Mouse (Mus musculus) lung, embryonic 15.5 days (tissue): ENCODE results near the gene Cma1. TPM values are rescaled to one million over a fixed set of nuclear protein-coding genes. Genes with fewer than 3 reads are reported as not detected.
"Not testable (repeated sequence)": the region's sequence is repeated elsewhere in the genome, so short reads cannot be mapped to it uniquely, and the experiment has no call there.

Source experiments
- ATAC-seq: fragments of 200-750 bp; cut with Nextera tagmentation; 2 replicates; pipeline ENCODE4 v1.8.0; 2017; ENCODE audit warnings: moderate number of reproducible peaks, borderline replicate concordance; ENCODE audit not compliant: low FRiP score, low TSS enrichment; ENCODE audit errors: extremely low read depth
- H3K27ac ChIP-seq: fragments of 300-500 bp; sonication (generic); 2 replicates; pipeline ENCODE4 v1.5.1; 2015; ENCODE audit warnings: moderate library complexity, mild to moderate bottlenecking, inconsistent platforms
- H3K27me3 ChIP-seq: fragments of 300-500 bp; sonication (generic); 2 replicates; pipeline ENCODE4 v1.6.1; 2015; ENCODE audit warnings: inconsistent platforms
- H3K36me3 ChIP-seq: fragments of 300-500 bp; sonication (generic); 2 replicates; pipeline ENCODE4 v1.6.1; 2015; ENCODE audit warnings: inconsistent platforms
- H3K4me1 ChIP-seq: fragments of 300-500 bp; sonication (generic); 2 replicates; pipeline ENCODE4 v1.6.1; 2015; ENCODE audit warnings: inconsistent platforms
- H3K4me2 ChIP-seq: fragments of 300-500 bp; sonication (generic); 2 replicates; pipeline ENCODE4 v1.6.1; 2015; ENCODE audit warnings: inconsistent platforms, mild to moderate bottlenecking, moderate library complexity
- H3K4me3 ChIP-seq: fragments of 300-500 bp; sonication (generic); 2 replicates; pipeline ENCODE4 v1.5.1; 2015; ENCODE audit warnings: mild to moderate bottlenecking, inconsistent platforms
- H3K9ac ChIP-seq: fragments of 300-500 bp; sonication (generic); 2 replicates; pipeline ENCODE4 v1.6.1; 2015; ENCODE audit warnings: inconsistent platforms
- H3K9me3 ChIP-seq: fragments of 300-500 bp; sonication (generic); 2 replicates; pipeline ENCODE4 v1.6.1; 2016; ENCODE audit warnings: inconsistent platforms
- WGBS: fragments of 180-500 bp; shearing (Covaris S2); methylation state at CpG from one replicate; pipeline ENCODE4 v1.1.7; 2015; 5-methylcytosine and 5-hydroxymethylcytosine counted together
- polyA plus RNA-seq: library from polyadenylated mRNA; unstranded; fragments of >200 nt; fragmentation: Nextera tagmentation; extraction: Ambion mirVana; gene quantifications from 2 replicates; pipeline ENCODE4 v1.2.1, GENCODE M21; 2015

The Cma1 gene
- polyA plus RNA-seq: 4.3 and 5.9 TPM in 2 replicates

DNA sequence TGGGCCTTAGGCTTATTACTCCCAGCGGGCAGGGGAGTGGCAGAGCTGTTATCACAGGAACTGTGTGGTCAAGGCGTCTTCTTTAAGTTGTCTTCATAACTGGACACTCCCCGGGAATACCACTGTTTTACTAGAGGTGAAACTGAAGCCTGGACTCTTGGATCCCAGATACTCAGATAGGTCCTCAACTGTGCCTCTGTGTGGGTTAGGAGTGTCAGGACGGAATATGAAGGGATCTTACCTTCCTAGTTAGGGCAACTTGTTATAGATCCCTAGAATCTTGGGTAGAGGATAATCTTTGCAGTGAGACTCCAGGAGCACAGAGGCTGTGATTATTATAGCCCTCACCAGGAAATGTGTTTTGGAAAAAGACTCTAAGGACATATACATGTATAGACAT, at the start of gene Cma1:
Gene Cma1 (minus strand): TSS at position 101 of the 400 bp plus-strand sequence.
- no peak within 1 kb of the TSS for H3K4me3 ChIP-seq
- no peak for ATAC-seq
- no peak within 1 kb of the TSS for H3K27ac ChIP-seq
- H3K9ac ChIP-seq: no peak within 1 kb of the TSS
- no peaks in the 10 kb centered on the region for H3K9me3 ChIP-seq
- H3K36me3 ChIP-seq: no peaks in the 10 kb centered on the region
- WGBS: 73% methylated on average over 4 of the region's 4 CpGs
- H3K4me1 ChIP-seq: peaks cover 3% of the 10 kb centered on the region; the same call in 1 of the 2 replicates
- no peaks in the 10 kb centered on the region for H3K27me3 ChIP-seq
- H3K4me2 ChIP-seq: no peak within 1 kb of the TSS

GRCm38 (mm10) chr14:55987464-55987863, 43.0 kb upstream of the Cma1 start:
- H3K4me1 ChIP-seq, H3K36me3 ChIP-seq, H3K9me3 ChIP-seq, ATAC-seq, H3K27me3 ChIP-seq, H3K4me3 ChIP-seq, H3K4me2 ChIP-seq, H3K27ac ChIP-seq, H3K9ac ChIP-seq: not testable (repeated sequence)
- 39% methylated on average over 1 of the region's 3 CpGs for WGBS

- not testable (repeated sequence) for H3K9ac ChIP-seq, H3K4me1 ChIP-seq, H3K27ac ChIP-seq, H3K27me3 ChIP-seq, H3K36me3 ChIP-seq, ATAC-seq, H3K4me2 ChIP-seq, H3K4me3 ChIP-seq, H3K9me3 ChIP-seq
- 80% methylated on average over 2 of the region's 2 CpGs for WGBS
Observed at GRCm38 (mm10) chr14:55963900-55964299, 19.4 kb upstream of the Cma1 start.

DNA sequence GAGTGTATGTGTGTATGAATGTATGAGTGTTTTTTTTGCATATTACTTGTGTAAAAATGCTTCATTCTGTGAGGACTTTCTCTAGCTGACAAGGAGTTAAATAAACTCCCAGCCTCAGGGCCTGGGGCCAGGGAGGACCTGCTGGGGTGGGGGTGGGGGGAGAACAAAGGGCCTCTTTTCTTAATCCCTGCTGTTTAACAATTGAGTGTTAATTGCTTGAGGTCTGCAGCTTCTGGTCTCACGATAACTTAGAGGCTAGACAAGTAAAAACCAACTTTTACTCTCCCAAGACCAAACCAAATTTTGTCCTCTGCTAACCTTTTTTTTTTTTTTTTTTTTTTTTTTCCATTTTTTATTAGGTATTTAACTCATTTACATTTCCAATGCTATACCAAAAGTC, 18.8 kb upstream of the Cma1 start:
- Histone ChIP-seq H3K27me3 (no peaks in the 10 kb centered on the region), H3K9ac (no peak overlapping the region), H3K27ac (no peak overlapping the region), H3K4me2 (no peak overlapping the region), H3K4me1 (no peaks in the 10 kb centered on the region), H3K4me3 (no peak overlapping the region), H3K9me3 (no peaks in the 10 kb centered on the region), H3K36me3 (no peaks in the 10 kb centered on the region)
- WGBS: 8% methylated on average over 1 of the region's 1 CpGs
- no peak for ATAC-seq

DNA sequence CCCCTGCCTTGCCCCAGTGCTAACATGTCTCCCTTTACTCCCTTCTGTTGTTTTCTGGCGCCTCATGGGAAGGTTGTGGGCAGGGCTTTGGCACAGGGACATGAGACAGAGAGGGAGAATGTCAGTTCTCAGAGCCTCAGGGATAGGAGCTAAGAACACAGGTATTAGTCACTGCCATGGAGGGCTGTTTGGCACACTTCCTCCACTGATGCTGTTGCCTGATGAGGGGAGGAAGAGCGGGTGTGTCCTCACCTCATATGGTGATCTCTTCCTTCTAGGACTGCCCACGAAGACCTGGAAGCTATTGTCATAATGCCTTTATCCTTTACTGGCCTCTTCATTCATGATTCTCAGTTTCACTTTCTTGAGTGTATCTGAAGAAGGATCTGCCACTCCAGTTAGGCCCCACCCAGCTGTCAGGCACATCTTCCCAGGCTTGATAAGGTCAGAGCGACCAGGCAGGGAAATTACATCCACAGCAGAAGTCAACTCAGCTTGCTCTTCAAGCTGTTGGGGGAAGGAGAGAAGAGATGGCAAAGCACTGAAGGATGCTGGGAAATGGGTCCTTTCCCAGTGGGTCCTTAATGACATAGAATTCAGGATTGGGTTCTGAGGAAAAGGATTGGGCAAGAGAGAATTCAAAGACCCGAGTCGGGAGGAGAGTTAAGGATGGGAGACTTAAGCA, 6.0 kb upstream of the Cma1 start, which contains the start of gene Cma2:
Gene Cma2 (plus strand): TSS at position 635 of the 685 bp plus-strand sequence.
- Histone ChIP-seq H3K36me3 (no peaks in the 10 kb centered on the region), H3K4me1 (peaks cover 3% of the 10 kb centered on the region; the same call in 1 of the 2 replicates), H3K4me3 (no peak within 1 kb of the TSS), H3K27ac (no peak within 1 kb of the TSS), H3K4me2 (no peak within 1 kb of the TSS), H3K9me3 (no peaks in the 10 kb centered on the region), H3K9ac (no peak within 1 kb of the TSS), H3K27me3 (no peaks in the 10 kb centered on the region)
- ATAC-seq: no peak
- 71% methylated on average over 6 of the region's 6 CpGs for WGBS

GRCm38 (mm10) chr14:55946269-55946969, 1.9 kb upstream of the Cma1 start:
- Histone ChIP-seq H3K9me3 (no peaks in the 10 kb centered on the region), H3K36me3 (no peaks in the 10 kb centered on the region), H3K9ac (no peak overlapping the region), H3K27ac (no peak overlapping the region), H3K4me2 (no peak overlapping the region), H3K4me1 (peaks cover 3% of the 10 kb centered on the region; the same call in 1 of the 2 replicates), H3K27me3 (no peaks in the 10 kb centered on the region), H3K4me3 (no peak overlapping the region)
- ATAC-seq: peak; percentile 61; the same call in 1 of the 2 replicates
- 40% methylated on average over 2 of the region's 2 CpGs for WGBS

- Histone ChIP-seq H3K27me3 (no peaks in the 10 kb centered on the region), H3K4me2 (no peak overlapping the region), H3K4me1 (peaks cover 3% of the 10 kb centered on the region; the same call in 1 of the 2 replicates), H3K4me3 (no peak overlapping the region), H3K9me3 (no peaks in the 10 kb centered on the region), H3K36me3 (no peaks in the 10 kb centered on the region), H3K9ac (no peak overlapping the region), H3K27ac (no peak overlapping the region)
- 64% methylated on average over 11 of the region's 11 CpGs for WGBS
- ATAC-seq: no peak
Observed at GRCm38 (mm10) chr14:55943601-55944000, 874 bp downstream of the Cma1 start.

- no peak overlapping the region for H3K4me2 ChIP-seq
- ATAC-seq: no peak
- no peaks in the 10 kb centered on the region for H3K9me3 ChIP-seq
- H3K4me1 ChIP-seq: no peaks in the 10 kb centered on the region
- H3K9ac ChIP-seq: no peak overlapping the region
- no peak overlapping the region for H3K4me3 ChIP-seq
- H3K27ac ChIP-seq: no peak overlapping the region
- WGBS: 25% methylated on average over 7 of the region's 7 CpGs
- H3K36me3 ChIP-seq: no peaks in the 10 kb centered on the region
- no peaks in the 10 kb centered on the region for H3K27me3 ChIP-seq
Observed at GRCm38 (mm10) chr14:55940070-55940800, 4.2 kb downstream of the Cma1 start.

GRCm38 (mm10) chr14:55933586-55933985, 10.9 kb downstream of the Cma1 start:
- Histone ChIP-seq H3K36me3 (no peaks in the 10 kb centered on the region), H3K4me1 (peaks cover 8% of the 10 kb centered on the region), H3K9ac (no peak overlapping the region), H3K27ac (peak overlapping the region; percentile 25; the same call in 1 of the 2 replicates), H3K4me3 (no peak overlapping the region), H3K9me3 (no peaks in the 10 kb centered on the region), H3K4me2 (peak overlapping the region; percentile 13; the same call in 1 of the 2 replicates), H3K27me3 (no peaks in the 10 kb centered on the region)
- ATAC-seq: peak; percentile 91
- 15% methylated on average over 7 of the region's 7 CpGs for WGBS

- Histone ChIP-seq H3K27ac (no peak overlapping the region), H3K9me3 (no peaks in the 10 kb centered on the region), H3K27me3 (no peaks in the 10 kb centered on the region), H3K4me1 (peaks cover 8% of the 10 kb centered on the region), H3K9ac (no peak overlapping the region), H3K4me3 (no peak overlapping the region), H3K36me3 (no peaks in the 10 kb centered on the region), H3K4me2 (no peak overlapping the region)
- WGBS: 48% methylated on average over 12 of the region's 12 CpGs
- ATAC-seq: no peak
Observed at GRCm38 (mm10) chr14:55929263-55929997, 15.0 kb downstream of the Cma1 start.

DNA sequence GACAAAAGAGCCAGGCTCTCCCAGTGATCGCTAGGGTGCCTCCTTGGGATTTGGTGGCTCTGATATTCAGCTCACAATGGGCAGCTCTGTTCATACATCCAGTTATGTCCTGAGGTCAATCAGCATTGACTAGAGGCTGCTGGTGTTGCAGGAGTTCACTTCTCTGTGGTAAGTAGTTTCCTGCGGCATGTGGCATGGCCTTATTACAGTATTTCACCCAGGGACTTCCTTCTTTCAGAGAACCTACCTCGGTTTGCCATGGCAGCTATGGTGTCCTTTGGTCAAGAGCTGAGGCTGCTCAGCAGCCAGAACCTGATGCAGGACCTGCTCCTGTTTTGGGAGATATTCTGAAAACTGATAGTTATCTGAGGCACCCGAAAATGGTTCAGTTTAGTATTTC, 17.6 kb downstream of the Cma1 start:
- H3K36me3 ChIP-seq: no peaks in the 10 kb centered on the region
- H3K27me3 ChIP-seq: no peaks in the 10 kb centered on the region
- 81% methylated on average over 4 of the region's 4 CpGs for WGBS
- H3K4me2 ChIP-seq: no peak overlapping the region
- H3K4me1 ChIP-seq: peaks cover 7% of the 10 kb centered on the region; the same call in 1 of the 2 replicates
- H3K9me3 ChIP-seq: no peaks in the 10 kb centered on the region
- H3K4me3 ChIP-seq: no peak overlapping the region
- no peak for ATAC-seq
- H3K27ac ChIP-seq: no peak overlapping the region
- H3K9ac ChIP-seq: no peak overlapping the region
